Mouse (Mus musculus): ENCODE results near the gene Rnf207.

- TF ChIP-seq CTCF (IDR thresholded peaks at IDR 0.05; ENCODE audit: extremely low read depth, insufficient read depth, low read length) (no peak), POLR2A (IDR thresholded peaks at IDR 0.05; ENCODE audit: extremely low read depth, insufficient read depth, low read length) (no peak)
These were observed 6.1 kb upstream of the Rnf207 start for GRCm38 (mm10) chr4:152324641-152325562.

Measured in cortical plate, adult 2 months (tissue).